Mouse (Mus musculus): ENCODE results near the gene Iffo1.

Gene Iffo1

GRCm38 (mm10) chr6:125145001-125145400, at the start of gene Iffo1:
Iffo1 (plus strand) TSS chr6:125145241.
- DNase-seq (ENCODE audit: low read depth, low spot score) = peak; percentile 96

- DNase-seq (ENCODE audit: low read depth, low spot score) = peak; percentile 95
These were observed 49.4 kb upstream of the Iffo1 start, which contains the start of gene Chd4 for GRCm38 (mm10) chr6:125095391-125096278. Chd4 (plus strand) TSS chr6:125095981.

- DNase-seq (ENCODE audit: low read depth, low spot score) = no peak
These were observed 48.8 kb upstream of the Iffo1 start for GRCm38 (mm10) chr6:125096279-125096596.

GRCm38 (mm10) chr6:125096597-125097345, 48.3 kb upstream of the Iffo1 start:
- DNase-seq (ENCODE audit: low read depth, low spot score) = peak; percentile 39

GRCm38 (mm10) chr6:125097346-125097689, 47.7 kb upstream of the Iffo1 start:
- no peak for DNase-seq (ENCODE audit: low read depth, low spot score)

- DNase-seq (ENCODE audit: low read depth, low spot score) = no peak
These were observed 47.1 kb upstream of the Iffo1 start for GRCm38 (mm10) chr6:125097951-125098350.

- no peak for DNase-seq (ENCODE audit: low read depth, low spot score)
These were observed 46.5 kb upstream of the Iffo1 start for GRCm38 (mm10) chr6:125098513-125098912.

- DNase-seq (ENCODE audit: low read depth, low spot score) = no peak
These were observed 45.5 kb upstream of the Iffo1 start for GRCm38 (mm10) chr6:125099421-125099971.

- DNase-seq (ENCODE audit: low read depth, low spot score) = peak; percentile 41
These were observed 43.6 kb upstream of the Iffo1 start for GRCm38 (mm10) chr6:125101444-125101843.

GRCm38 (mm10) chr6:125104223-125104622, 40.8 kb upstream of the Iffo1 start:
- no peak for DNase-seq (ENCODE audit: low read depth, low spot score)

GRCm38 (mm10) chr6:125107705-125108104, 37.3 kb upstream of the Iffo1 start:
- DNase-seq (ENCODE audit: low read depth, low spot score) = peak; percentile 76

GRCm38 (mm10) chr6:125109371-125109770, 35.7 kb upstream of the Iffo1 start:
- peak; percentile 39 for DNase-seq (ENCODE audit: low read depth, low spot score)

- peak; percentile 81 for DNase-seq (ENCODE audit: low read depth, low spot score)
These were observed 34.1 kb upstream of the Iffo1 start for GRCm38 (mm10) chr6:125110927-125111326.

GRCm38 (mm10) chr6:125112553-125112952, 32.5 kb upstream of the Iffo1 start:
- DNase-seq (ENCODE audit: low read depth, low spot score) = no peak

- no peak for DNase-seq (ENCODE audit: low read depth, low spot score)
These were observed 25.7 kb upstream of the Iffo1 start for GRCm38 (mm10) chr6:125119387-125119786.

GRCm38 (mm10) chr6:125128724-125129123, 16.3 kb upstream of the Iffo1 start:
- no peak for DNase-seq (ENCODE audit: low read depth, low spot score)

- DNase-seq (ENCODE audit: low read depth, low spot score) = peak; percentile 65
These were observed 15.2 kb upstream of the Iffo1 start for GRCm38 (mm10) chr6:125129710-125130402.

- peak; percentile 98 for DNase-seq (ENCODE audit: low read depth, low spot score)
These were observed 13.5 kb upstream of the Iffo1 start, which contains the start of gene Nop2 for GRCm38 (mm10) chr6:125131302-125132156. Nop2 (plus strand) TSS chr6:125131909.

GRCm38 (mm10) chr6:125132470-125132869, 12.6 kb upstream of the Iffo1 start:
- DNase-seq (ENCODE audit: low read depth, low spot score) = no peak

- DNase-seq (ENCODE audit: low read depth, low spot score) = peak; percentile 78
These were observed 7.9 kb upstream of the Iffo1 start for GRCm38 (mm10) chr6:125137002-125137671.

All from ZHBTc4 (cell line).